30 mouse cellular contexts compared by ENCODE assay signal in the genomic region with DNA sequence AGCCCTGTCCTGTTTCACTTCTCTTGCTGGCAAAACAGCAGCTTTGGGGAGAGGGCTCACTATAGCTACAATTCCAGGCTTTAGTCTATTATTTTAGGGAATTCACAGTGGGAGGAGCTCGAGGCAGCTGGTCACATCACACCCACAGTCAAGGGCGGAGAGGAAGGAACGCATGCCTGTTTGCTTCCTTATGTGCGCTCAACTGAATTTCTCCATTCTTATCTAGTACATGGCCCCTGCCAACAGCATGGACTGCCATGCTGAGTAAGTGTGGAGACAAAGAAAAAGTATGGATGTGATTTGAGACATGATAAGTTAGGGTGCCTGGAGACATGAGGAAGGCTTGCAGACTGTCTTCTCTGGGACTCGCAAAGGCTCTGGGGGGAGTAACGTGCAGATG. TPM values are rescaled to one million over a fixed set of nuclear protein-coding genes. Genes with fewer than 3 reads are reported as not detected.
DNase-seq lines count a peak whose midpoint lies in the region; ATAC-seq and TF ChIP-seq lines count a peak whose summit lies in the region.
"Had no signal": no experiment of that assay in that cellular context is flagged by ENCODE, and none has a peak within 500 bp of the region (broad histone marks: within the 10 kb centered on the region; RNA-seq: fewer than 3 reads in every experiment).

No protein-coding gene starts in this region.

- no peak overlapping the region for H3K4me3 ChIP-seq in forebrain, embryonic 16.5 days (replicated peaks; ENCODE audit: low read length)
- H3K4me3 ChIP-seq in forebrain, embryonic 10.5 days: no peak overlapping the region
- H3K4me3 ChIP-seq in lung, embryonic 14.5 days (ENCODE audit: low read depth, low read length): no peak overlapping the region
- no peak overlapping the region for H3K4me3 ChIP-seq in lung, embryonic 16.5 days (ENCODE audit: low read length)
- no peak overlapping the region for H3K4me3 ChIP-seq in lung, adult 2 months (replicated peaks; ENCODE audit: extremely low read depth, low read depth, low read length)
- no peak overlapping the region for H3K4me3 ChIP-seq in midbrain, embryonic 12.5 days
- H3K4me3 ChIP-seq in midbrain, postnatal 0 days (ENCODE audit: low read depth, low read length): no peak overlapping the region
- H3K4me3 ChIP-seq: embryonic facial prominence, embryonic 13.5 days; embryonic facial prominence, embryonic 15.5 days; erythroblast, embryonic 14.5 days; forebrain, embryonic 13.5 days; forebrain, embryonic 15.5 days had no signal

- no peak for ATAC-seq in forebrain, embryonic 16.5 days
- peak; percentile 37 for ATAC-seq in lung, embryonic 14.5 days (ENCODE audit: insufficient read depth)
- ATAC-seq in lung, embryonic 16.5 days (ENCODE audit: low read depth): peak; percentile 65
- no peak for ATAC-seq in midbrain, embryonic 12.5 days (ENCODE audit: low FRiP score, low read depth)
- ATAC-seq in midbrain, postnatal 0 days (ENCODE audit: low FRiP score): no peak
- ATAC-seq: activated CD4-positive, CD25-positive, alpha-beta regulatory T cell, adult 4 months; CD4-positive, CD25-positive, alpha-beta regulatory T cell, adult 4 months; forebrain, embryonic 13.5 days; forebrain, embryonic 15.5 days; Patski had no signal

- 56% methylated on average over 6 of the region's 6 CpGs for WGBS in forebrain, embryonic 16.5 days
- 76% methylated on average over 6 of the region's 6 CpGs for WGBS in forebrain, embryonic 10.5 days
- 30% methylated on average over 6 of the region's 6 CpGs for WGBS in lung, embryonic 14.5 days
- 41% methylated on average over 6 of the region's 6 CpGs for WGBS in lung, embryonic 16.5 days
- WGBS in lung, adult 2 months: 39% methylated on average over 6 of the region's 6 CpGs
- 70% methylated on average over 6 of the region's 6 CpGs for WGBS in midbrain, embryonic 12.5 days
- 59% methylated on average over 6 of the region's 6 CpGs for WGBS in midbrain, postnatal 0 days

- peaks cover 11% of the 10 kb centered on the region for H3K4me1 ChIP-seq in forebrain, embryonic 16.5 days (replicated peaks; ENCODE audit: control insufficient read depth, insufficient read depth, low read length)
- H3K4me1 ChIP-seq in forebrain, embryonic 10.5 days: peaks cover 39% of the 10 kb centered on the region
- peaks cover 4% of the 10 kb centered on the region; the same call in 1 of the 2 replicates for H3K4me1 ChIP-seq in lung, embryonic 14.5 days (ENCODE audit: insufficient read depth)
- peaks cover 5% of the 10 kb centered on the region; the same call in 1 of the 2 replicates for H3K4me1 ChIP-seq in lung, embryonic 16.5 days (replicated peaks; ENCODE audit: control insufficient read depth, insufficient read depth, low read length)
- H3K4me1 ChIP-seq in lung, adult 2 months (ENCODE audit: control insufficient read depth, insufficient read depth, low read length): peaks cover 2% of the 10 kb centered on the region; the same call in 1 of the 2 replicates
- H3K4me1 ChIP-seq in midbrain, embryonic 12.5 days: peaks cover 10% of the 10 kb centered on the region
- no peaks in the 10 kb centered on the region for H3K4me1 ChIP-seq in midbrain, postnatal 0 days (ENCODE audit: insufficient read depth, low read length)

- H3K9me3 ChIP-seq in forebrain, embryonic 16.5 days (ENCODE audit: control insufficient read depth, low read length): no peaks in the 10 kb centered on the region
- H3K9me3 ChIP-seq in forebrain, embryonic 10.5 days: no peaks in the 10 kb centered on the region
- H3K9me3 ChIP-seq in lung, embryonic 14.5 days (ENCODE audit: low read depth, low read length): no peaks in the 10 kb centered on the region
- H3K9me3 ChIP-seq in lung, embryonic 16.5 days (ENCODE audit: control insufficient read depth, low read length): no peaks in the 10 kb centered on the region
- H3K9me3 ChIP-seq in midbrain, embryonic 12.5 days: no peaks in the 10 kb centered on the region
- no peaks in the 10 kb centered on the region for H3K9me3 ChIP-seq in midbrain, postnatal 0 days (ENCODE audit: low read length)
- H3K9me3 ChIP-seq: embryonic facial prominence, embryonic 13.5 days; embryonic facial prominence, embryonic 15.5 days; forebrain, embryonic 13.5 days; forebrain, embryonic 15.5 days; G1E had no signal

- no peak overlapping the region for H3K9ac ChIP-seq in forebrain, embryonic 16.5 days (replicated peaks; ENCODE audit: low read depth, low read length)
- no peak overlapping the region for H3K9ac ChIP-seq in lung, embryonic 14.5 days
- H3K9ac ChIP-seq in lung, embryonic 16.5 days (ENCODE audit: low read length): no peak overlapping the region
- H3K9ac ChIP-seq in midbrain, embryonic 12.5 days (replicated peaks): 0 out of 2 replicates have a peak overlapping the region, but pooled peaks have one; percentile 20
- no peak overlapping the region for H3K9ac ChIP-seq in midbrain, postnatal 0 days (replicated peaks; ENCODE audit: low read length, poor library complexity, severe bottlenecking)
- H3K9ac ChIP-seq: embryonic facial prominence, embryonic 13.5 days; embryonic facial prominence, embryonic 15.5 days; forebrain, embryonic 13.5 days; forebrain, embryonic 15.5 days had no signal

- H3K4me2 ChIP-seq in forebrain, embryonic 16.5 days (ENCODE audit: low read length): no peak overlapping the region
- no peak overlapping the region for H3K4me2 ChIP-seq in lung, embryonic 14.5 days
- no peak overlapping the region for H3K4me2 ChIP-seq in lung, embryonic 16.5 days (ENCODE audit: low read depth, low read length)
- H3K4me2 ChIP-seq in midbrain, embryonic 12.5 days (replicated peaks): no peak overlapping the region
- H3K4me2 ChIP-seq in midbrain, postnatal 0 days (ENCODE audit: low read depth, low read length, poor library complexity, severe bottlenecking): no peak overlapping the region
- H3K4me2 ChIP-seq: embryonic facial prominence, embryonic 13.5 days; embryonic facial prominence, embryonic 15.5 days; forebrain, embryonic 13.5 days; forebrain, embryonic 15.5 days had no signal

- no peak for TF ChIP-seq POLR2A in lung, adult 2 months (IDR thresholded peaks at IDR 0.05; ENCODE audit: borderline replicate concordance, extremely low read depth, low read depth, low read length)

- TF ChIP-seq CTCF in lung, embryonic 14.5 days (IDR thresholded peaks at IDR 0.05; ENCODE audit: low read depth): no peak
- TF ChIP-seq CTCF in lung, adult 2 months (IDR thresholded peaks at IDR 0.05; ENCODE audit: insufficient read depth, low read length): no peak
- no peak for TF ChIP-seq CTCF in midbrain, postnatal 0 days (IDR thresholded peaks at IDR 0.05)

- H3K27ac ChIP-seq in forebrain, embryonic 16.5 days (ENCODE audit: low read length): 0 out of 2 replicates have a peak overlapping the region, but pooled peaks have one; percentile 22
- no peak overlapping the region for H3K27ac ChIP-seq in forebrain, embryonic 10.5 days
- 0 out of 2 replicates have a peak overlapping the region, but pooled peaks have one; percentile 27 for H3K27ac ChIP-seq in lung, embryonic 14.5 days (ENCODE audit: low read depth)
- 0 out of 2 replicates have a peak overlapping the region, but pooled peaks have one; percentile 9 for H3K27ac ChIP-seq in lung, embryonic 16.5 days (ENCODE audit: low read length)
- H3K27ac ChIP-seq in midbrain, embryonic 12.5 days (replicated peaks): no peak overlapping the region
- no peak overlapping the region for H3K27ac ChIP-seq in midbrain, postnatal 0 days (ENCODE audit: low read depth, low read length)
- H3K27ac ChIP-seq: embryonic facial prominence, embryonic 13.5 days; embryonic facial prominence, embryonic 15.5 days; forebrain, embryonic 13.5 days; forebrain, embryonic 15.5 days had no signal

- no peak for DNase-seq in forebrain, embryonic 10.5 days (ENCODE audit: extremely low spot score, low spot score)
- DNase-seq in lung, embryonic 14.5 days: peak; percentile 49
- DNase-seq in lung, postnatal 25 days (ENCODE audit: low spot score): no peak
- DNase-seq in lung, adult 2 months: no peak
- no peak for DNase-seq in midbrain, postnatal 0 days (ENCODE audit: low spot score)
- DNase-seq: adrenal gland, adult 8-10 months; adrenal gland, postnatal 14 days; adrenal gland, postnatal 36 days; B cell, adult 2 months; cerebellum, adult 11 months; cerebellum, adult 18-20 months; cerebellum, adult 8-10 months; cerebellum, adult 9-11 months; cerebellum, postnatal 14 days; cerebellum, postnatal 36 days; embryo, embryonic 11 days had no signal

- H3K36me3 ChIP-seq in forebrain, embryonic 16.5 days (ENCODE audit: control insufficient read depth, insufficient read depth): peaks cover 3% of the 10 kb centered on the region; the same call in 1 of the 2 replicates
- peaks cover 14% of the 10 kb centered on the region for H3K36me3 ChIP-seq in forebrain, embryonic 10.5 days (replicated peaks)
- peaks cover 11% of the 10 kb centered on the region for H3K36me3 ChIP-seq in lung, embryonic 14.5 days (ENCODE audit: insufficient read depth)
- no peaks in the 10 kb centered on the region for H3K36me3 ChIP-seq in lung, embryonic 16.5 days (ENCODE audit: control insufficient read depth, insufficient read depth, low read length)
- peaks cover 2% of the 10 kb centered on the region; the same call in 1 of the 2 replicates for H3K36me3 ChIP-seq in midbrain, embryonic 12.5 days
- H3K36me3 ChIP-seq in midbrain, postnatal 0 days (ENCODE audit: insufficient read depth, low read length): peaks cover 5% of the 10 kb centered on the region; the same call in 1 of the 2 replicates

- H3K27me3 ChIP-seq in forebrain, embryonic 16.5 days (replicated peaks; ENCODE audit: control insufficient read depth, insufficient read depth, low read length): 0 out of 2 replicates have a peak, but pooled peaks cover 4% of the 10 kb centered on the region
- no peaks in the 10 kb centered on the region for H3K27me3 ChIP-seq in forebrain, embryonic 10.5 days (ENCODE audit: poor library complexity, severe bottlenecking)
- H3K27me3 ChIP-seq in lung, embryonic 14.5 days (ENCODE audit: insufficient read depth, low read length): no peaks in the 10 kb centered on the region
- no peaks in the 10 kb centered on the region for H3K27me3 ChIP-seq in lung, embryonic 16.5 days (ENCODE audit: control insufficient read depth, insufficient read depth, low read depth, low read length)
- H3K27me3 ChIP-seq in midbrain, embryonic 12.5 days: no peaks in the 10 kb centered on the region
- no peaks in the 10 kb centered on the region for H3K27me3 ChIP-seq in midbrain, postnatal 0 days (ENCODE audit: insufficient read depth, low read length)
- H3K27me3 ChIP-seq: embryonic facial prominence, embryonic 13.5 days; embryonic facial prominence, embryonic 15.5 days; forebrain, embryonic 13.5 days; forebrain, embryonic 15.5 days; Patski had no signal

RNA-seq across cellular contexts. Expression of a gene that starts 9.0 kb away (rescaled TPM):
- polyA plus RNA-seq in forebrain, embryonic 16.5 days (2015; fragmentation: Nextera tagmentation; extraction: Ambion mirVana): 44.7 and 44.8 TPM in 2 replicates
- polyA plus RNA-seq in forebrain, embryonic 10.5 days (2016; fragmentation: Nextera tagmentation; extraction: Ambion mirVana): 55.3 and 59.3 TPM in 2 replicates
- polyA plus RNA-seq in lung, embryonic 14.5 days (2014; fragmentation: Nextera tagmentation; extraction: Ambion mirVana): 42.5 and 45.1 TPM in 2 replicates
- 29.4 and 30.6 TPM in 2 replicates for polyA plus RNA-seq in lung, embryonic 16.5 days (2015; fragmentation: Nextera tagmentation; extraction: Ambion mirVana)
- 21.5 and 22.2 TPM in 2 replicates for polyA plus RNA-seq in lung, adult 2 months (2012; rRNA removed)
- polyA plus RNA-seq in midbrain, embryonic 12.5 days (2016; fragmentation: Nextera tagmentation; extraction: Ambion mirVana): 50.6 and 53.2 TPM in 2 replicates
- 37.1 and 54.9 TPM in 2 replicates for total RNA-seq in midbrain, postnatal 0 days (2014; rRNA removed)
- polyA plus RNA-seq in midbrain, postnatal 0 days (2015; fragmentation: Nextera tagmentation; extraction: Ambion mirVana): 37.0 and 40.3 TPM in 2 replicates

RNA-seq across cellular contexts. Expression of a gene that starts 11.1 kb away (rescaled TPM):
- 6.5 and 9.7 TPM in 2 replicates for polyA plus RNA-seq in forebrain, embryonic 16.5 days (2015; fragmentation: Nextera tagmentation; extraction: Ambion mirVana)
- polyA plus RNA-seq in forebrain, embryonic 10.5 days (2016; fragmentation: Nextera tagmentation; extraction: Ambion mirVana): 0.69 and 0.77 TPM in 2 replicates
- 0.30 and 0.58 TPM in 2 replicates for polyA plus RNA-seq in lung, embryonic 14.5 days (2014; fragmentation: Nextera tagmentation; extraction: Ambion mirVana)
- polyA plus RNA-seq in lung, embryonic 16.5 days (2015; fragmentation: Nextera tagmentation; extraction: Ambion mirVana): 0.57 and 0.80 TPM in 2 replicates
- 3.1 and 3.4 TPM in 2 replicates for polyA plus RNA-seq in lung, adult 2 months (2012; rRNA removed)
- polyA plus RNA-seq in midbrain, embryonic 12.5 days (2016; fragmentation: Nextera tagmentation; extraction: Ambion mirVana): 2.4 and 2.6 TPM in 2 replicates
- total RNA-seq in midbrain, postnatal 0 days (2014; rRNA removed): 25.5 and 32.1 TPM in 2 replicates
- polyA plus RNA-seq in midbrain, postnatal 0 days (2015; fragmentation: Nextera tagmentation; extraction: Ambion mirVana): 17.4 and 20.3 TPM in 2 replicates
- total RNA-seq: CH12.LX; common myeloid progenitor, adult 5-6 weeks had no signal
- polyA plus RNA-seq: activated CD4-positive, CD25-positive, alpha-beta regulatory T cell, adult 4 months; G1E had no signal

RNA-seq across cellular contexts. Expression of a gene that starts 19.4 kb away (rescaled TPM):
- polyA plus RNA-seq in forebrain, embryonic 16.5 days (2015; fragmentation: Nextera tagmentation; extraction: Ambion mirVana): 2.5 and 2.8 TPM in 2 replicates
- 4.6 and 5.9 TPM in 2 replicates for polyA plus RNA-seq in forebrain, embryonic 10.5 days (2016; fragmentation: Nextera tagmentation; extraction: Ambion mirVana)
- polyA plus RNA-seq in lung, embryonic 14.5 days (2014; fragmentation: Nextera tagmentation; extraction: Ambion mirVana): 11.9 and 14.6 TPM in 2 replicates
- polyA plus RNA-seq in lung, embryonic 16.5 days (2015; fragmentation: Nextera tagmentation; extraction: Ambion mirVana): 12.7 and 13.1 TPM in 2 replicates
- 8.9 and 10.1 TPM in 2 replicates for polyA plus RNA-seq in lung, adult 2 months (2012; rRNA removed)
- polyA plus RNA-seq in midbrain, embryonic 12.5 days (2016; fragmentation: Nextera tagmentation; extraction: Ambion mirVana): 4.4 and 4.6 TPM in 2 replicates
- total RNA-seq in midbrain, postnatal 0 days (2014; rRNA removed): 1.8 and 1.9 TPM in 2 replicates
- 2.5 and 2.6 TPM in 2 replicates for polyA plus RNA-seq in midbrain, postnatal 0 days (2015; fragmentation: Nextera tagmentation; extraction: Ambion mirVana)
- total RNA-seq: CH12.LX had no signal
- polyA plus RNA-seq: activated CD4-positive, CD25-positive, alpha-beta regulatory T cell, adult 4 months; CD4-positive, CD25-positive, alpha-beta regulatory T cell, adult 4 months; erythroblast, embryonic 14.5 days; G1E; Patski had no signal

Comparison
In these comparisons a context has a peak if more than half of its experiments do, and no peak if none do; other contexts are left out.
1. H3K27ac ChIP-seq: peak in forebrain, embryonic 16.5 days (single experiment), lung, embryonic 14.5 days (single experiment) and lung, embryonic 16.5 days (single experiment); none in forebrain, embryonic 10.5 days (single experiment), midbrain, embryonic 12.5 days (single experiment) and midbrain, postnatal 0 days (single experiment).
2. ATAC-seq: peak in lung, embryonic 14.5 days (single experiment) and lung, embryonic 16.5 days (single experiment); none in forebrain, embryonic 16.5 days (single experiment), midbrain, embryonic 12.5 days (single experiment) and midbrain, postnatal 0 days (single experiment).